Mouse (Mus musculus) testis, adult 2 months (tissue): ENCODE results near the gene P4ha1.

Experiments used
- CTCF ChIP-seq: fragments of 200-500 bp; IDR thresholded peaks from 2 replicates; pipeline ENCODE4 v1.5.1; 2012; ENCODE audit warnings: low read depth, mild to moderate bottlenecking, inconsistent platforms, low read length, moderate library complexity; ENCODE audit not compliant: control insufficient read depth, insufficient read depth, insufficient replicate concordance
- POLR2A ChIP-seq: fragments of 200-500 bp; IDR thresholded peaks from 2 replicates; pipeline ENCODE4 v1.6.1; 2012; ENCODE audit warnings: low read depth, mild to moderate bottlenecking, inconsistent platforms, low read length, moderate library complexity; ENCODE audit not compliant: control insufficient read depth

- TF ChIP-seq CTCF, result no peak
- TF ChIP-seq POLR2A, result no peak
These were observed 80.0 kb downstream of the P4ha1 start, which contains the start of gene Pla2g12b for GRCm38 (mm10) chr10:59402899-59403792.
